Mouse (Mus musculus): ENCODE results near the gene Cntnap2. TPM values are rescaled to one million over a fixed set of nuclear protein-coding genes. Genes with fewer than 3 reads are reported as not detected.

Gene Cntnap2
- polyA plus RNA-seq, 1 experiment from 2014 or later = 0.48 TPM

GRCm38 (mm10) chr6:45323505-45323904, 264.3 kb downstream of the Cntnap2 start:
- peak; percentile 25 for DNase-seq (ENCODE audit: low spot score)

GRCm38 (mm10) chr6:45327952-45328485, 268.9 kb downstream of the Cntnap2 start:
- DNase-seq (ENCODE audit: low spot score) = no peak

- DNase-seq (ENCODE audit: low spot score) = no peak
Observed at GRCm38 (mm10) chr6:45345396-45345795, 286.2 kb downstream of the Cntnap2 start.

GRCm38 (mm10) chr6:45345953-45346352, 286.8 kb downstream of the Cntnap2 start:
- no peak for DNase-seq (ENCODE audit: low spot score)

- no peak for DNase-seq (ENCODE audit: low spot score)
Observed at GRCm38 (mm10) chr6:45366442-45366841, 307.3 kb downstream of the Cntnap2 start.

GRCm38 (mm10) chr6:45381126-45381525, 322.0 kb downstream of the Cntnap2 start:
- no peak for DNase-seq (ENCODE audit: low spot score)

- no peak for DNase-seq (ENCODE audit: low spot score)
Observed at GRCm38 (mm10) chr6:45389034-45389433, 329.9 kb downstream of the Cntnap2 start.

- no peak for DNase-seq (ENCODE audit: low spot score)
Observed at GRCm38 (mm10) chr6:45413629-45414028, 354.5 kb downstream of the Cntnap2 start.

- no peak for DNase-seq (ENCODE audit: low spot score)
Observed at GRCm38 (mm10) chr6:45455424-45455823, 396.3 kb downstream of the Cntnap2 start.

GRCm38 (mm10) chr6:45518221-45518620, 459.1 kb downstream of the Cntnap2 start:
- no peak for DNase-seq (ENCODE audit: low spot score)

GRCm38 (mm10) chr6:45536999-45537398, 477.8 kb downstream of the Cntnap2 start:
- no peak for DNase-seq (ENCODE audit: low spot score)

- no peak for DNase-seq (ENCODE audit: low spot score)
Observed at GRCm38 (mm10) chr6:45544319-45544875, 485.2 kb downstream of the Cntnap2 start.

GRCm38 (mm10) chr6:45559724-45560123, 500.6 kb downstream of the Cntnap2 start:
- DNase-seq (ENCODE audit: low spot score) = no peak

GRCm38 (mm10) chr6:45584467-45585094, 525.4 kb downstream of the Cntnap2 start:
- no peak for DNase-seq (ENCODE audit: low spot score)

GRCm38 (mm10) chr6:45589084-45589483, 529.9 kb downstream of the Cntnap2 start:
- DNase-seq (ENCODE audit: low spot score) = no peak

GRCm38 (mm10) chr6:45647017-45647416, 587.9 kb downstream of the Cntnap2 start:
- no peak for DNase-seq (ENCODE audit: low spot score)

GRCm38 (mm10) chr6:45648419-45648818, 589.3 kb downstream of the Cntnap2 start:
- DNase-seq (ENCODE audit: low spot score) = no peak

GRCm38 (mm10) chr6:45700287-45700686, 641.1 kb downstream of the Cntnap2 start:
- no peak for DNase-seq (ENCODE audit: low spot score)

- no peak for DNase-seq (ENCODE audit: low spot score)
Observed at GRCm38 (mm10) chr6:45791612-45792011, 732.5 kb downstream of the Cntnap2 start.

- DNase-seq (ENCODE audit: low spot score) = no peak
Observed at GRCm38 (mm10) chr6:45841626-45842341, 782.6 kb downstream of the Cntnap2 start.

- no peak for DNase-seq (ENCODE audit: low spot score)
Observed at GRCm38 (mm10) chr6:45843736-45844135, 784.6 kb downstream of the Cntnap2 start.

- DNase-seq (ENCODE audit: low spot score) = no peak
Observed at GRCm38 (mm10) chr6:45871409-45871992, 812.3 kb downstream of the Cntnap2 start.

Measured in thymus, postnatal 0 days (tissue).